Mouse (Mus musculus) olfactory bulb, adult 2 months (tissue): ENCODE data around the gene Slc8b1.

Experiments
- CTCF ChIP-seq: fragments of 200-500 bp; IDR thresholded peaks from 2 replicates; pipeline ENCODE4 v1.5.1; 2012; ENCODE audit warnings: low read depth, mild to moderate bottlenecking, low read length, moderate library complexity; ENCODE audit not compliant: insufficient read depth
- POLR2A ChIP-seq: fragments of 200-500 bp; IDR thresholded peaks from 2 replicates; pipeline ENCODE4 v1.6.1; 2012; ENCODE audit warnings: mild to moderate bottlenecking, low read depth, low read length, moderate library complexity; ENCODE audit not compliant: insufficient read depth

- TF ChIP-seq CTCF, result no peak
- TF ChIP-seq POLR2A, result no peak
Measured at GRCm38 (mm10) chr5:120536632-120537031, 25.7 kb downstream of the Slc8b1 start.
